Mouse (Mus musculus) kidney, adult 2 months (tissue): ENCODE data around the gene Ehmt2. TPM values are rescaled to one million over a fixed set of nuclear protein-coding genes. Genes with fewer than 3 reads are reported as not detected.
A peak's percentile ranks its signal among the peaks of the same experiment; 100 is the strongest.
"Not testable (repeated sequence)": the region's sequence is repeated elsewhere in the genome, so short reads cannot be mapped to it uniquely, and the experiment has no call there.

Experiments used
- DNase-seq: peaks from one replicate; pipeline ENCODE4 v3.0.0; 2021
- H3K27ac ChIP-seq: fragments of 200-500 bp; 2 replicates; pipeline ENCODE4 v1.5.1; 2012; ENCODE audit warnings: low read depth, low read length, control low read depth, inconsistent platforms; ENCODE audit not compliant: insufficient read depth
- H3K27me3 ChIP-seq: fragments of 200-500 bp; replicated peaks from 2 replicates; pipeline ENCODE4 v1.6.1; 2012; ENCODE audit warnings: mild to moderate bottlenecking, moderate library complexity, low read length, inconsistent platforms; ENCODE audit not compliant: control insufficient read depth, insufficient read depth
- H3K36me3 ChIP-seq: fragments of 200-500 bp; 2 replicates; pipeline ENCODE4 v1.6.1; 2012; ENCODE audit warnings: mild to moderate bottlenecking, moderate library complexity, low read length, inconsistent platforms; ENCODE audit not compliant: control insufficient read depth, insufficient read depth
- H3K4me1 ChIP-seq: fragments of 200-500 bp; 2 replicates; pipeline ENCODE4 v1.6.1; 2011; ENCODE audit warnings: low read length; ENCODE audit not compliant: control insufficient read depth, insufficient read depth
- H3K4me3 ChIP-seq: fragments of 200-500 bp; 2 replicates; pipeline ENCODE4 v1.5.1; 2011; ENCODE audit warnings: mild to moderate bottlenecking, low read depth, low read length, control low read depth; ENCODE audit not compliant: insufficient read depth
- CTCF ChIP-seq: fragments of 200-500 bp; conservative IDR thresholded peaks from 2 replicates; pipeline ENCODE4 v1.5.1; 2011; ENCODE audit warnings: low read depth, mild to moderate bottlenecking, control low read depth, low read length, moderate library complexity, mixed read lengths; ENCODE audit not compliant: insufficient read depth, insufficient read length
- POLR2A ChIP-seq: fragments of 200-500 bp; IDR thresholded peaks from one replicate; pipeline ENCODE4 v1.6.1; 2011; ENCODE audit warnings: low read depth, low read length, control low read depth
- WGBS: fragments of 180-500 bp; shearing (Covaris S2); methylation state at CpG from one replicate; pipeline ENCODE4 v1.1.7; 2018; 5-methylcytosine and 5-hydroxymethylcytosine counted together
- polyA plus RNA-seq: library from polyadenylated mRNA; depleted of rRNA; stranded (reverse); fragments of >200 nt; gene quantifications from 2 replicates; pipeline ENCODE4 v1.2.3, GENCODE M21; 2012

The Ehmt2 gene
- polyA plus RNA-seq, 1 experiment: 134 TPM

GRCm38 (mm10) chr17:34947606-34948005 lies 49.3 kb downstream of the Ehmt2 start:
- H3K36me3 ChIP-seq: no peaks in the 10 kb centered on the region
- peak; percentile 75 for DNase-seq
- 18% methylated on average over 8 of the region's 8 CpGs for WGBS
- peak overlapping the region; percentile 71; the same call in 1 of the 2 replicates for H3K27ac ChIP-seq
- TF ChIP-seq CTCF (peak; percentile 66), POLR2A (no peak)
- no peak overlapping the region for H3K4me3 ChIP-seq
- H3K27me3 ChIP-seq: no peaks in the 10 kb centered on the region
- H3K4me1 ChIP-seq: peaks cover 32% of the 10 kb centered on the region

- 51% methylated on average over 9 of the region's 9 CpGs for WGBS
- H3K27ac ChIP-seq: peak overlapping the region; percentile 75
Observed at GRCm38 (mm10) chr17:34948721-34949552, 50.7 kb downstream of the Ehmt2 start.

GRCm38 (mm10) chr17:34949553-34949969 lies 51.3 kb downstream of the Ehmt2 start:
- 63% methylated on average over 4 of the region's 4 CpGs for WGBS
- Histone ChIP-seq H3K27ac (peak overlapping the region; percentile 29; the same call in 1 of the 2 replicates), H3K27me3 (no peaks in the 10 kb centered on the region), H3K4me3 (no peak overlapping the region), H3K36me3 (no peaks in the 10 kb centered on the region), H3K4me1 (peaks cover 25% of the 10 kb centered on the region)
- no peak for TF ChIP-seq POLR2A
- no peak for TF ChIP-seq CTCF
- no peak for DNase-seq

More at GRCm38 (mm10) chr17:34948721-34949552, 50.7 kb downstream of the Ehmt2 start:
- not testable (repeated sequence) for H3K36me3 ChIP-seq, H3K4me3 ChIP-seq, DNase-seq, H3K27me3 ChIP-seq
- H3K4me1 ChIP-seq: peaks cover 27% of the 10 kb centered on the region

- H3K4me3 ChIP-seq: peak overlapping the region; percentile 99
- peaks cover 17% of the 10 kb centered on the region for H3K4me1 ChIP-seq
- H3K27me3 ChIP-seq: no peaks in the 10 kb centered on the region
- TF ChIP-seq POLR2A (no peak), CTCF (no peak)
- 26% methylated on average over 10 of the region's 10 CpGs for WGBS
- DNase-seq: no peak
- no peaks in the 10 kb centered on the region for H3K36me3 ChIP-seq
- no peak overlapping the region for H3K27ac ChIP-seq
Observed at GRCm38 (mm10) chr17:34950514-34951455, 52.5 kb downstream of the Ehmt2 start.

GRCm38 (mm10) chr17:34951636-34952377 lies 53.5 kb downstream of the Ehmt2 start:
- Histone ChIP-seq H3K27ac (peak overlapping the region; percentile 85), H3K4me1 (peaks cover 9% of the 10 kb centered on the region; the same call in 1 of the 2 replicates), H3K4me3 (peak overlapping the region; percentile 99), H3K27me3 (no peaks in the 10 kb centered on the region), H3K36me3 (no peaks in the 10 kb centered on the region)
- TF ChIP-seq POLR2A (no peak), CTCF (no peak)
- no peak for DNase-seq
- WGBS: under 1% methylated on average over 29 of the region's 29 CpGs

DNA sequence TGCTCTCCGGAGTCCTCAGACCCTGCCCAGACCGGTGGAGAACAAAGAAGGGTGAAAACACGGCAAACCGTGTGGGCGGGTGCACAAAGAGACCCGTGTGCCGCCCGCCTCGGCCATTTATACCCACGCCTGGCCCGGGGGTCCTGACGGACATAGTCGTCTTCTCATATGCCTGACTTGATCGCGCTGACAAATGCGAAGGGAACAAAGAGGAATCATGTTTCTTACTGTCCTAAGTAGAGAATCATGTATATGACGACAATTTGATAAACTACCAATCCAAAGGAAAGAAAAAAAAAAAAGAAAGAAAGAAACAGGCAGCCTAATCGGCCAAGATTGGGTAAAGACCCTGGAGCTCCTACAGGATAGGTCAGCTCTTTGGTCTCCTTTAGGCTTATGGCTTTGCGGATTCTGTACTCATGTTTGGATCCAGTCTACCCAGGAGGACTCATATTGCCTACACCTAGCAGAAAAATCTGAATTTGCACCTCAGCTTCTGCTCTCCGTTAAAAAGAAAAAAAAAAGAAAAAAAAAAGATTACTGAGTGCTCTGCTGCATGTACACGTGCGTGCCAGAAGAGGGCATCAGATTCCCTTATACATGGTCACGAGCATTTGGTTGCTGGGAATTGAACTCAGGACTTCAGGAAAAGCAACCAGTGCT lies 54.2 kb downstream of the Ehmt2 start:
- peak; percentile 83 for DNase-seq
- H3K4me1 ChIP-seq: peaks cover 9% of the 10 kb centered on the region; the same call in 1 of the 2 replicates
- H3K27me3 ChIP-seq: no peaks in the 10 kb centered on the region
- TF ChIP-seq POLR2A (peak; percentile 84), CTCF (peak; percentile 67)
- H3K4me3 ChIP-seq: peak overlapping the region; percentile 99
- WGBS: under 1% methylated on average over 23 of the region's 23 CpGs
- H3K27ac ChIP-seq: peak overlapping the region; percentile 85
- H3K36me3 ChIP-seq: no peaks in the 10 kb centered on the region
